Mouse (Mus musculus) adrenal gland, adult 2 months (tissue): ENCODE results near the gene Eaf1. TPM values are rescaled to one million over a fixed set of nuclear protein-coding genes. Genes with fewer than 3 reads are reported as not detected.
A peak's percentile ranks its signal among the peaks of the same experiment; 100 is the strongest.

Experiments used
- DNase-seq: peaks from one replicate; pipeline ENCODE4 v3.0.0; 2021
- polyA plus RNA-seq: library from polyadenylated mRNA; depleted of rRNA; stranded (reverse); fragments of >200 nt; gene quantifications from 2 replicates; pipeline ENCODE4 v1.2.3, GENCODE M21; 2012; rRNA removed
- total RNA-seq, 2 experiments: library from RNA; stranded (reverse); gene quantifications; 2 replicates each; pipeline ENCODE4 v1.2.3; 2021

The Eaf1 gene
- total and polyA plus RNA-seq, 3 experiments: 51.9 to 76.2 (median 54.2) TPM

- DNase-seq: peak; percentile 72
These were observed 15.7 kb downstream of the Eaf1 start for GRCm38 (mm10) chr14:31509911-31510310.

- DNase-seq: no peak
These were observed 16.1 kb downstream of the Eaf1 start for GRCm38 (mm10) chr14:31510322-31510721.

DNA sequence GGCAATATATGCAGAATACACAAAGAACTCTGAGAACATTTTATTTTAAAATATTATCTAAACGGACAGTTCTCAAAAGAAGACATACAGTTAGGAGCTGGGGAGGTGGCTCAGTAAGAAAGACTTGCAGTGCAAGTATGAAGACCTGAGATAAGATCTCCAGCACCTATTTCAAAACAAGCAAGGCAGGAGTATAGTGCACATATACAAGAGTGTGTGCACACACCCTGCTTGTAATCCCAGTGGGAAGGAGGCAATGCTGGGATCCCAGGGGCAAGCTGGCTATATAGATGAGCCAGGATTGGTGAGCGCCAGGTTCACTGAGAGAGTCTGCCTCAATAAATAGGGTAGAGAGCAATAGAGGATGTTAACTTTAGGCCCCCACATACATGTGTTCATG is 21.7 kb downstream of the Eaf1 start:
- no peak for DNase-seq

DNA sequence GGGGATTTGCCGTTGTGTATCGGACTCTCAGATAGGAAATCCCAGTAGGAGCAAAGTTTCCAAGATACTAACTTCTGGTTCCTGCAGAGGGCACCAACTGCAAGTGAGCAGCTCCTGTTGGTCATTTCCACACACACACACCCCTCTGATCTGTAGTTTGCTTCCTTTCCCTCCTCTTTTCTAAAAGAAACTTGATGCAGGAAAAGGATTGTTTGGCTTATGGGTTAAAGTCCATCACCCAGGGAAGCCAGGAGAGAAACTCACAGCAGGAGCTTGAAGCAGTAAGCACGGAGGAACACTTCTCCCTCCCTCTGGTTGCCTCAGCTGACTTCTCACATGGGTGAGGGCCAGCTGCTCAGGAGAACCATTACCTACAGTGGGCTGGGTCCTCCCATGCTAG is 25.0 kb downstream of the Eaf1 start:
- no peak for DNase-seq

DNA sequence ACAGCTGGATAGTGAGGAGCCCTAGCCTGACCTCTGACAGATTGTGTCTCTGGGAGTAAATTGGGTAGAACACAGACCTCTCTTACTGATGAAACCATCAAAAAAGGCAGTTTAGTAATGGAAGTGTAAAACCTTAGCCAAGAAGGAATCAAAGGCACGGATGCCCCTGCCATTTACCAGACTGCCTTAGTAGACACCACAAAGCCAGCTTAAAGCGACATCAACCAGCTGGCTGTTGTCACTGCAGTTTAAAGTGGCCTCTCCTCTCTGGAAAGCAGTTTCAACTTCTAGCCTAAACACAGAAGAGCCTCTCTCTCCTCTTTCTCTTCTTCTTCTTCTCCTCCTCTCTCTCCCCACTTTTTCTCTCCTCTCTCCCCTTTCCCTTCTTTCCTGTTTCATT is 27.1 kb downstream of the Eaf1 start:
- no peak for DNase-seq

DNA sequence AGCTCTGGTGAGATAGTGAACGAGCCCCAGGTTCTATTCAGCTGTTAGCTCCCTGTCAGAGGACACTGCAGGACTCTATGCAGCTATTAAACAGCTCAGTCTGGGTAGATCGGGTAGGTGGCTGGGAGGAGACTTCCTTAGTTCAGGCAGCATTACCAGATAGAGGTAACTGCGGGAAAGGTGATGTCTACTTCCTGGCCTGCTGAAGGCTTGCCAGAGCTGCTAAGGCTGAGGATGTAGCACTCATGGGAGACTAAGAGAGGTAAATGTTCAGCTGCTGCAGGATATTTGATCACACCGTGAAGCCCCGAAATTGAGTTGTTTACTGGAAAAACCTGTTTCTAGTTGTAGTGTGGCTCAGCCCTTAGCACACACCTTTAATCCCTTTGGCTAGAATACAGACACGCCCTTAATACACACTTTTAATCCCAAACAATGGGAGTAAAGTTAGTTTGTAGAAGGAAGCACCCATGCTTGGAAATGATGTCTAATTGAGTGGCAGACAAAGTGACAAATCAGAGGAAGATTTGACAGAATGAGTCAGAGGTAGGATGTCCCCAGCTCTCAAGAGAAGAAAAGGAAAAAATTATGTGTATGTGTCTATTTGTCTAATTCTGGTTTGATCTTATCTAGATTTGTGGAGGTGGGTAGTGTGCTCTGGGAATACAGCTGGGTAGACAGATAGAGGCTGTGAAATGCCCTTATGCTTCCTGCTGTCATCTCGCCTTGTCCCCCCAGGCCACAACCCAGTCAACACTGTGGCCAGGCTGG is 31.0 kb downstream of the Eaf1 start:
- DNase-seq: no peak

DNA sequence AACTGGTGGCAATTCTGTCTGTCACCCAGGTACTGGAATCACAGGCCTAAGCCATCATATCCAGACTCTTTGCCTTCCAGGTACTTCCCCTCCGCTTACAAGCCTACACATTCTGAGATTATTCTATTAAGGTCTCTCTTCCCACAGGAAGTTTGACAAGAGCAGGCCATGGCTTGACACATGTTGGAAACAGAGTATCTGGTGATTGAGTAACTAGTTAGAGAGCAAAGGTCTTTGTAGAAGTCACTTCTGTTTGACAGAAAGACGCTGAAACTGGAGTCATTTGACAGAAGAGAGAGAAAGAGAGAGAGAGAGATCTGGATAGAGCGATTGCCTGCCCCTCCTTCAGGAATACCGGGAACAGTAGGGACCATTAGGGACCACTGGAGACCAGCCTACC is 36.6 kb downstream of the Eaf1 start:
- DNase-seq: no peak

DNA sequence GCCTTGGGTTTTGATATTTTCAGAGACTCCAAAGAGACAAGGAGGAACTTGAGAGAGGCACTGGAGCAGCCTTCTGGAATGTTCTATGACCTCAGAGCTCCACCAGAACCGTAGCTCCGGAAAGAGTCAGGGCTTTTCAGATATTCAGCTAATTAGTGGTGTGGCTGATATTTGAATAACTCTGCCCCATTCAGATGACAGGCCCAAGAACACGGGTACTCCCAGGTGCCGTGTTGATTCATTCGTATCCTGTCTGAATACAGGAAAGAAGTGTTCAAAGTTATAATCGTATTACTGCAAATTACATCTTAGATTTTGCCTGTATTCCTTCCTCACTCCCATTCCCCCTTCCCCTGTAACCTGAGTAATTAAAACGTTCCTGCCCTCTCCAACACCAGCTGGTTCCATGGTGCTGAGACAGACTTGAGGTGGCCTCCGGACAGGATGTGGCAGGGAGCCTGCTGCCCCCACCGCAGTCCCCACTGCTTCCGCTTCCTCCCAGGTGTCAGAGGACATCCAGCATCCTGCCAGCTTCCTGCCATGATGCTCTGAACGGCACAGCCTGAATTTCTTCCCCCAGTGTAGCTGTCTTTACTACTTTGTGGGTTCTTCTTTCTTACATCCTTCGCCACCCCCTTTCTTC is 37.4 kb downstream of the Eaf1 start:
- peak; percentile 24 for DNase-seq

DNA sequence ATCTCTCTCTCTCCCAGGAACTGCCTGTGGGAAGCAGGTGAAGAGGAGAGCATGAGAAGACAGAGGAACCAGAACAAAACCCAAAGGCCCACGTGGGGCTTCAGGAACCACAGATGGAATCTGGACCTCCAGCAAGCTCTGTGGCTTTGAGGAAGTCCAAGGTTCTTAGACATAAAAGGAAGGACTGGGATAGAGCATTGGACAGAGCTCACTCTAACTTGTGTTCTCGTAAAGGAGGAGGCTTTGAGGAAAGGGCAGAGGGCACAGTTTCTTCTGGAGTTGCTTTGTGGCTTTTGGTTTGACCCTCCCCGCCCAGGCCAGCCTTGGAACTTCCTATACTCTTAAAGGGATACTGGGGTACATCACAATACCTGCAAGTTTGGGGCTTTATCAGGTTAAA is 38.5 kb downstream of the Eaf1 start:
- no peak for DNase-seq

- no peak for DNase-seq
These were observed 43.1 kb downstream of the Eaf1 start for GRCm38 (mm10) chr14:31537298-31537697.

- no peak for DNase-seq
These were observed 49.8 kb downstream of the Eaf1 start for GRCm38 (mm10) chr14:31543885-31544442.

GRCm38 (mm10) chr14:31555021-31555420 is 60.8 kb downstream of the Eaf1 start:
- DNase-seq: no peak

DNA sequence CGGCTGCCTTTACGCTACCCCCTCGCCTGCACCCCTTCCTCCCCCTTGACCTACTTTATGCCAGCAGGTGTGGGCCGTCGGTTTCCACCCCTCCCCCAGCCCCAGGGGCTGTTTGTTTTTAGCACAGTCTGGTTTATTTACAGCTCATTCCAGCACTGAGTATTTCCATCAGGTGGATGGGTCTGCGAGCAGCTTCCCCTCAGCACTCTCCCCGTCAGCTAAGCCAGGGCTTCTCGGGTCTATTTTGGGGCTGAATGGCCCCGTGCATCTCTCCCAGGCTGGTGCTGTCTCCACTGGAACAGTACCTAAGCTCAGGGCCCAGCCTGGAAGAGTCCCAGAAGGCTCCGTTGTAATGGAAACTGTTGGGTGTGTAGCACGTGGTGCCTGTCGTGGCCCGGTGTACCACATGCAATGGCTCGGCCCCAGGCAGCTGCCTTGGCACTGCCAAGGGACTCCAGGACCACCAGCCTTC is 61.8 kb downstream of the Eaf1 start:
- no peak for DNase-seq

GRCm38 (mm10) chr14:31556526-31557260 is 62.5 kb downstream of the Eaf1 start:
- no peak for DNase-seq

GRCm38 (mm10) chr14:31557273-31557672 is 63.1 kb downstream of the Eaf1 start:
- DNase-seq: no peak

- DNase-seq: no peak
These were observed 63.6 kb downstream of the Eaf1 start for GRCm38 (mm10) chr14:31557784-31558183.

GRCm38 (mm10) chr14:31559216-31559615 is 65.0 kb downstream of the Eaf1 start:
- no peak for DNase-seq

Other genes with a start within 250 kb of the Eaf1 start
- 1 to 10 TPM; 6.1 to 7.3 TPM for gene Phf7, start 243.1 kb upstream of the Eaf1 start, total RNA-seq
- gene Phf7, start 243.1 kb upstream of the Eaf1 start, polyA plus RNA-seq: 4.6 and 4.8 TPM in 2 replicates
- gene Bap1, start 242.9 kb upstream of the Eaf1 start, total RNA-seq: 10 to 100 TPM; 59.5 to 60.5 TPM
- gene Bap1, start 242.9 kb upstream of the Eaf1 start, polyA plus RNA-seq: 63.2 and 72.0 TPM in 2 replicates
- gene Dnah1, start 170.5 kb upstream of the Eaf1 start, total RNA-seq: 1 to 10 TPM; 1.7 to 2.1 TPM
- gene Dnah1, start 170.5 kb upstream of the Eaf1 start, polyA plus RNA-seq: 0.71 and 1.3 TPM in 2 replicates
- 10 to 100 TPM; 37.3 to 53.5 TPM for gene Capn7, start 157.8 kb upstream of the Eaf1 start, total RNA-seq
- 12.7 and 13.0 TPM in 2 replicates for gene Capn7, start 157.8 kb upstream of the Eaf1 start, polyA plus RNA-seq
- gene Sh3bp5, start 58.3 kb upstream of the Eaf1 start, total RNA-seq: 100 to 1,000 TPM; 111 to 164 TPM
- gene Sh3bp5, start 58.3 kb upstream of the Eaf1 start, polyA plus RNA-seq: 21.1 and 28.5 TPM in 2 replicates
- 10 to 100 TPM; 18.7 TPM for gene Mettl6, start 641 bp downstream of the Eaf1 start, total RNA-seq
- 3.8 and 5.0 TPM in 2 replicates for gene Mettl6, start 641 bp downstream of the Eaf1 start, polyA plus RNA-seq
- gene Colq, start 96.9 kb downstream of the Eaf1 start, total RNA-seq: not detected
- gene Colq, start 96.9 kb downstream of the Eaf1 start, polyA plus RNA-seq: 0.06 and 0.10 TPM in 2 replicates
- 1 to 10 TPM in 1 of 2 experiments, not detected in 1; 2.3 TPM for gene Gm49387, start 146.5 kb downstream of the Eaf1 start, total RNA-seq
- 1.9 TPM in 1 of 2 replicates, not detected in the other for gene Gm49387, start 146.5 kb downstream of the Eaf1 start, polyA plus RNA-seq
- gene Btd, start 146.6 kb downstream of the Eaf1 start, total RNA-seq: 10 to 100 TPM; 55.6 to 63.4 TPM
- gene Btd, start 146.6 kb downstream of the Eaf1 start, polyA plus RNA-seq: 45.8 and 46.2 TPM in 2 replicates
- 10 to 100 TPM; 38.9 to 67.1 TPM for gene Hacl1, start 146.9 kb downstream of the Eaf1 start, total RNA-seq
- 10.8 and 15.2 TPM in 2 replicates for gene Hacl1, start 146.9 kb downstream of the Eaf1 start, polyA plus RNA-seq